Mouse (Mus musculus) embryo, embryonic 10 days (tissue): Measurements from ENCODE around the gene Arfgef2.

Source experiments
- DNase-seq: peaks from one replicate; pipeline ENCODE4 v3.0.0-alpha.2; 2015; ENCODE audit warnings: low spot score

Arfgef2 gene

DNA sequence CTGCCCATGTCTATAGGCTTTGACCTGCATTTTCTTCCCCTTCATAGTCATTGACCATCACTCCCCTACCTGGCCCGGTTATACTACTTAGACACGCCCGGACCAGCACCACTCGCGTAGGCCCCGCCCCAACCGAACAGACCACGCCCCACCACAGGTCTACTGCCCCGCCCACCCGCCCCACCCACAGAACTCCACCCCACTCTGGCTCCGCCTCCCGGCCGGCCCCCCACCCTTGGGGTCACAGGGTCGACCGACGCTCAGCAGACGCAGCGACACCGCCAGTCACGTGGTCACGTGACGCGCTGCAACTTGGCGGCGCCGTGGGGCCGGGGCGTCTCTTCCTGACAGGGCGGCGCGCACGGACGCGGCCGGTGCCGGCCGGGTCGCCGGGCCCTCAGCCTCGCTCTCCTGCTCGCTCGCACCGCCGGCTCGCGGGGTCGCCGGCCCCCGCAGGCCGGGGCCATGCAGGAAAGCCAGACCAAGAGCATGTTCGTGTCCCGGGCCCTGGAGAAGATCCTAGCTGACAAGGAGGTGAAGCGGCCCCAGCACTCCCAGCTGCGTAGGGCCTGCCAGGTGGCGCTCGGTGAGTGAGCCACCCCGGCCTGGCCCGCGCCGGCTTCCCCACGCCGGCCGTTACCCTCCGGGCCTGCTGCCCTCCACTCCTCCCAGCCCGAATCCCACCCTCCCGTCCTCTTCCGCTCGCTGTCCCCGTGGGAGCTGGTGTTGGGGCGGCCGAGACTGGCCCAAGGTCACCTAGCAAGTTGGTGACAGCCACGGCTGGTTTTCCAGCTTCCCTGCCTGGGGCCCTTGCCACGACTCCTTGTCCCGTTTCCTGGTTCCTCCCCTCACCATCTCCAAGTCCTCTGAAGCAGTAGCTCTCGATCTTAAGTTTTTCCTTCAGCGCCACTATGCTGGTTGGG, at the start of gene Arfgef2:
Gene Arfgef2 (plus strand): TSS at position 339 of the 923 bp plus-strand sequence.
- DNase-seq: peak; percentile 96

- DNase-seq: no peak
Observed at GRCm38 (mm10) chr2:166757969-166758368, 47.4 kb upstream of the Arfgef2 start.

DNA sequence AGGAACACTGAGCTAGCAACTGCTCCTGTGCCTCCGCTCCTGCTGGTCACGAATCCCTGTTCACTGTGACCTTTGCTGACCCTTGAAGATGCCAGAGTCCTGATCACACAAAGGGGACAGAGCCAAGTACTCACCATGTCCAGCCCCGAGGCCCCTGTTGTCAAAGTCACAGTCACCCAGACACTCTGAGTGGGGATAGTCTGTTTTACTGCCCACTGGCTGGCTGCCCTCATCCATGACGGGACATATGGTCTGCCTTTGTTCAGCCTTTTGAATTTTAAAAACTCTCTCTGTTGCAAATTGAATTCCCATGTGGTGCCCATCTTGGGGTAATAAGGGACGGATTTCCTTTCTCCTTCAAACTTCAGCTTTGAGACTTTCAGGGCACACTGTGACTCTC, 41.3 kb upstream of the Arfgef2 start:
- DNase-seq: peak; percentile 72

GRCm38 (mm10) chr2:166767591-166767990, 37.8 kb upstream of the Arfgef2 start:
- no peak for DNase-seq

DNA sequence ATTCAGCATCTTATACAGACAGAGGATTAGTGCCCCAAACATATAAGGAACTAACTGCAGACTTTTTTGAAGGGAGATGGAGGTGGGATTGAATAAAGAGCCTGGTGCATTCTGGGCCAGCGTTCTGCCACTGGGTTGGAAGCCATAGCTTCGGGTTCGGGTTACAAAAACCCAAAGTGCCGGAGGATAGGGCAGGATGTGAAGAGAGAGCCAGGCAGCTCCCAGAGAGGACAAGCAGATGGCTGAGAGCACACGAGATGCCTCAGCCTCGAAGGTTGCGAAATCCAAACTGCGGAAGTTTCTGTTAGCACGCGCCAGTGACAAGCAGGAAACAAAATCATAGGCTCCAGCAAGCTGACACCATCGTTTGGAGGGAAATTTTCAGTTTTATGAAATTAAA, 34.0 kb upstream of the Arfgef2 start:
- peak; percentile 32 for DNase-seq

- no peak for DNase-seq
Observed at GRCm38 (mm10) chr2:166773587-166773986, 31.8 kb upstream of the Arfgef2 start.

- no peak for DNase-seq
Observed at GRCm38 (mm10) chr2:166774275-166774674, 31.1 kb upstream of the Arfgef2 start.

GRCm38 (mm10) chr2:166775357-166775893, 30.0 kb upstream of the Arfgef2 start:
- no peak for DNase-seq

DNA sequence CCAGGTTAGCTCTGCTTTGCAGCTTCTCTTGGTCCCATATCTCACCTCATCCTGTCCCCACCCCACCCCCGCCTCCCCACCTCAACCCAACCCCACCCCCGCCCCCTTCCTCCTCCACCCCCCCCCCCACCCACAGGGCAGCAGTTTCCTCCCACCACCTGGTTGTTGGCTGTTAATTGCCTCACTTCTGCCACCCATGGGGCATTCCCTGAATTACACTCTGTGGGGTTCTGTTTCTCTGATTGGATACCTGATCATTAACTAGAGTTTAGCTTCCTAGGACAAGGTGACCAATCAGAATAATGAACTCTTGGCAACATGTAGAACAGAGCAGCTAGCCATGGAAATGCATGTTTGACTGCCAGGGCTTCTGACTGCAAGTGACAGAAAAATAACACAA, 29.1 kb upstream of the Arfgef2 start:
- DNase-seq: peak; percentile 60

GRCm38 (mm10) chr2:166779956-166780355, 25.4 kb upstream of the Arfgef2 start:
- no peak for DNase-seq

DNA sequence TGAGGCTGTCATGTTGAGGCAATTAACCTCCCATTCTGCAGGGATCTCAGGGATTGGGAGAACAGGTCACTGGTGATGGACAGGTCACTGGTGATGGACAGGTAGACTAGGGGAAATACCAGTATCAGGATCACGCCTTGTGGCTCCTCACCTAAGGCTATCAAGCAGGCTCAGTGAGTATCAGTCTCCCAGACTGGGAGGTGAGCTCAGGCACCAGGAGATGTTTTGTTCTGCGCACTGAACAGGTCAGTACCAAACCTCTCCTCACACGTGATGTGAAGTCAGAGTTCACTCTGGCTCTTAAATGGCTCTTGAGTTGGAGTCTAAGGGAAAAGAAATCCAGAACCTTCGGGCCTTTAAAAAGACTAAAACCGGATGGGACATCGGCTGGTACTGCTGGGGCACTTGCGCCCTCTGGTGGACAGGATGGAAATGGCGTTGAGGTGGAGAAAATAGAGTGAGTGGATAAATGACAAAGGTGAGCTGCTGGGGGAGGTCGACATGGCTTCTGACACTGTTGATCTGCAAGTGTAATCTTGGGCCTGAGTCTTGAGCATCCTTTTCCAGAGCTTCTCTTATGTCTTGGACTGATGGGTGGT, 24.3 kb upstream of the Arfgef2 start:
- peak; percentile 83 for DNase-seq

- DNase-seq: peak; percentile 56
Observed at GRCm38 (mm10) chr2:166784376-166784775, 21.0 kb upstream of the Arfgef2 start.

GRCm38 (mm10) chr2:166786353-166787004, 18.9 kb upstream of the Arfgef2 start:
- peak; percentile 99 for DNase-seq

- no peak for DNase-seq
Observed at GRCm38 (mm10) chr2:166791738-166792137, 13.7 kb upstream of the Arfgef2 start.

DNA sequence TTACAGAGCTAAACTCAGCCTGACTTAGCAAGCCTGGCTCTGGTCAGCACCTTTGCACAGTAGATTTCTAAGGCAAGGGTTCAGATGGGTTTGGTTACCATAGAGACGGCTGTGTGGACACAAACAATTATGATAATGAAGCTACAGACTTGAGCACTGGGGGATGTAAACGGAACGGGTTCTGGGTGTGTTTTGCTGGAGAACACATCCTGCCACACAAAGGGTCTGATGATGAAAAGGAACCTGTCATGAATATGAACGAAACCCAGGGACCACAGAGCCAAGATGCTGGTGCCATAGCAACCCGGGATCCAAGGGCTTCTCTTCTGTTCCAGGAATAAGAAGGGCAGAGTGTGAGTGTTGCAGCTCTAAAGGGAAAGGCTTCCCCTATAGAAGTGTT, 13.0 kb upstream of the Arfgef2 start, which contains the start of gene Trp53rkb:
Gene Trp53rkb (plus strand): TSS at position 177 of the 400 bp plus-strand sequence.
- DNase-seq: peak; percentile 22

DNA sequence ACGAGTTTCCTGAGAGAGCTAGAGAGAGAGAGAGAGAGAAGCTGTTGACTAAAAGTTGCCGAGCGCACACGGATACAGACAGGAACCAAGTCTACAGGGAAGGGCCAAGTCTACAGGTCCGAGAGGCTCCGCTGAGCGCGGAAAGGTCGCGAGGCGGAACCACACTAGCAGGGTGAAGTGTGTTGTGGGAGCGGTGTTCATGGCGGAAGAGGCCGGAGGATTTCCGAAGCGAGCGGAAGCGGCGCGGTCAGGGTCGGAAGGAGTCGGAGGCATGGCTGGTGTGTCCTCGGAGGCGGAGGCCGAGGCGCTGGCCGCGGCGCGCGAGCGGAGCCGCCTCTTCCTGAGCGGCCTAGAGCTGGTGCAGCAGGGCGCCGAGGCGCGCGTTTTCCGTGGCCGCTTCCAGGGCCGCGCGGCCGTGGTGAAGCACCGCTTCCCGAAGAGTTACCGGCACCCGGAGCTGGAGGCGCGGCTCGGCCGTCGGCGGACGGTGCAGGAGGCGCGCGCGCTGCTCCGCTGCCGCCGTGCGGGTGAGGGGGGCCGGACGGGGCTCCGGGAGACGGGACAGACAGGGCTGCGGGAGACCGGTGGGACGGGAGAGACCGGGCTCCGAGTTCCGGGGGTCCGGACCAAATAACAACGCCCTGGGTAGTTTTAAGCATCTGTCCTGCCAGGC, 11.7 kb upstream of the Arfgef2 start:
- DNase-seq: peak; percentile 90

DNA sequence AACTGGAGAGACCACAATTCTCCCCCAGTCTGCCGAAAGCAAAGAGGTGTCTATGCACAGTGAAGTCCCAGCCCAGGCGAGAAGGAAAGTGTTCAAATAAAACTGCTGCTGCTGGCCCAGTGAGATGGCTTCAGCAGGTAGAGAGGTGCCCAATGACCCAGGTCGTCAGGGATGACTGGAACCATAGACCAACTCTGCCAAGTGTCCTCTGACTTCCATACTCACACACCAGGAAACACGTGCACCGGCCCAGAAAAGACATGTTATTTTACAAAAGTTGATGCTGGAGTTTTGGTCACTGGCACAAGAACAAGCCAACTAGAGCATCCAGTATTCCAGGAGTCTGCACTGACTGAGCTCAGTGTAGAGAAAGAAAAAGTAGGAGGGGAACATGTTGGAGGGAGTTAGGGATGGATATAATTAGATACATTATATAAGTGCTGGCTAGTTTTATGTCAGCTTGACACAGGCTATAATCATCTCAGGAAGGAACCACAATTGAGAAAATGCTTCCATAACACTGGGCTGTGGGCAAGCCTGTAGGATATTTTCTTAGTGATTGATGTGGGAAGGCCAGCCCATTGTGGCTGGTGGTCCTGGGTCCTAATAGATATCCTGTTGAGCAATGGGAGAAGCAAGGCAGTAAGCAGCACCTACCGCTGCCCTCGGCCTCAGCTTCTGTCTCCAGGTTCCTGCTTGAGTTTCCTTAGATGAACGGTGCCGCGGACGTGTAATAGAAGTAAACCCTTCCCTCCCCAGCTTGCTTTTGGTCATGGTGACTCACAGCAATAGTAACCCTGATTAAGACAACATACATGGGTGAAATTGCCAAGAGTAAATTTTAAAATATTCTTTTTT, 5.5 kb upstream of the Arfgef2 start:
- no peak for DNase-seq

GRCm38 (mm10) chr2:166800473-166800857, 4.9 kb upstream of the Arfgef2 start:
- DNase-seq: no peak

DNA sequence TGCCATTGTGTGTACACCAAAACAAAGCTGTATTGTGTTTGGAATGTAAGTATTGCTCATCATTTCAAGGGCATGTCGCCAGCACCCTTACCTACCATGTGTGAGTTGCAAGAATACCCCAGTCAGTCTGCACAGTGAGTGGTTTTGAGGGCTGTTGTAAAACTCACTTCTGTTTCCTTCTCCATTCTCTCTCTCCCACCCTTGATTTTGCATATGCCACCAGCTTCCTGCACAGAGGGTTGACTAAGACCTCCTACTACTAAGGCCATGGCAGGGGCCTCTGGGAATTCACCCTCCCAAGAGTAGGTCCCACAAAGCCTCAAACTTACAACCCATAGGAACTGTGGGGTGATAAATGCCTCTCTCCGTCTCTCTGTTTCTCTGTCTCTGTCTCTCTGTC, 4.0 kb upstream of the Arfgef2 start:
- DNase-seq: no peak

- no peak for DNase-seq
Observed at GRCm38 (mm10) chr2:166803298-166803697, 2.1 kb upstream of the Arfgef2 start.

GRCm38 (mm10) chr2:166806173-166806705, 851 bp downstream of the Arfgef2 start:
- DNase-seq: no peak
